Mouse (Mus musculus): ENCODE measurements around the gene Vwce. TPM values are rescaled to one million over a fixed set of nuclear protein-coding genes. Genes with fewer than 3 reads are reported as not detected.

Vwce gene
- polyA plus RNA-seq, 1 experiment from 2014 or later, result 3.0 TPM

- Histone ChIP-seq H3K4me3 (replicated peaks; ENCODE audit: low read depth, low read length) (peak within 1 kb of the TSS; percentile 79), H3K27ac (peak within 1 kb of the TSS; percentile 91), H3K4me2 (ENCODE audit: low read length) (peak within 1 kb of the TSS; percentile 72), H3K4me1 (replicated peaks; ENCODE audit: insufficient read depth, low read length) (peaks cover 12% of the 10 kb centered on the region), H3K9me3 (replicated peaks; ENCODE audit: low read length) (no peaks in the 10 kb centered on the region), H3K9ac (ENCODE audit: low read depth, low read length) (peak within 1 kb of the TSS; percentile 85), H3K27me3 (ENCODE audit: insufficient read depth, low read length) (no peaks in the 10 kb centered on the region), H3K36me3 (ENCODE audit: insufficient read depth, low read length) (peaks cover 24% of the 10 kb centered on the region)
- DNase-seq (ENCODE audit: low spot score), result peak; percentile 99
- peak; percentile 79 for TF ChIP-seq CTCF (IDR thresholded peaks at IDR 0.05; ENCODE audit: low read depth)
- ATAC-seq (replicated peaks; ENCODE audit: low FRiP score, low read depth), result peak; percentile 95
- under 1% methylated on average over 49 of the region's 49 CpGs for WGBS
These were observed 28.6 kb upstream of the Vwce start, which contains the start of the genes Ddb1 and Tkfc for GRCm38 (mm10) chr19:10605293-10605900. Gene Ddb1, plus strand, starts transcription at chr19:10605327. Gene Tkfc, minus strand, starts transcription at chr19:10605654.

DNA sequence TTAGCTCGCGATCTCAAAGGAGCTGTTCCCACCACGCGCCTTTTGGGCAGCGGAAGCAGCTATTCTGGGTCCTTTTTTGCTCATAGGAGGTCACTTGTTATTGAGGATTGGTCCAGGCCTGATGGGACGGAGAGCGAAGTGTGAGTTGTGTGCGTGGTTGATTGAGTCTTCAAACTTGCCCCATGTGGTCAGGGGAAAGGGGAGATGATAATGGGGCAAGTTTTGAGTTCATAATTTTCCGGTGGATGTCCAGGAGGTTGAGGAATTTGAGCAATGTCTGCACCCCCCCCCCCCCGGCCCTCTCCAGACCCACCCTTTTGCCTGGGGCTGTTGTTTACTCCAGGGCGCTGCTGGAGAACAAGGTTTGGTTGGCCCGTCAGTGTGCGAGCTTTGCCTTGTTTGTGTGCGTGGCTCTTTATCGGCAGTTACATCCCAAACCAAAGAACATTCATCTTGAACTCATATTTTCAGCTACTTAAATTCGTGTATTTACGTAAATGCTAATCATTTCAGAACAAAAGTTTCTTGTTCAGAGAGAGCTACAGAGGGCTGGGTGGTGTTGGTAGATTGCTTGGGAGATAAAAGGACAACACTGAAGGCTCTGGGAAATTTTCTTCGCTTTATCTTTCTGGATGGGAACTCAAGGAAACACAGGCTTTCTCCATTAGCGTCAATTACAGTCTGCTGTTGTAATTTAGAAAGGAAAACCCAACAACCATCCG is 28.0 kb upstream of the Vwce start:
- H3K27ac ChIP-seq, result peak overlapping the region; percentile 91
- DNase-seq (ENCODE audit: low spot score) (peak; percentile 58), ATAC-seq (replicated peaks; ENCODE audit: low FRiP score, low read depth) (peak; percentile 18; the same call in 1 of the 2 replicates)
- peak overlapping the region; percentile 72 for H3K4me2 ChIP-seq (ENCODE audit: low read length)
- peaks cover 12% of the 10 kb centered on the region for H3K4me1 ChIP-seq (replicated peaks; ENCODE audit: insufficient read depth, low read length)
- WGBS, result 6% methylated on average over 20 of the region's 20 CpGs
- no peak for TF ChIP-seq CTCF (IDR thresholded peaks at IDR 0.05; ENCODE audit: low read depth)
- H3K36me3 ChIP-seq (ENCODE audit: insufficient read depth, low read length), result peaks cover 31% of the 10 kb centered on the region
- no peaks in the 10 kb centered on the region for H3K27me3 ChIP-seq (ENCODE audit: insufficient read depth, low read length)
- peak overlapping the region; percentile 85 for H3K9ac ChIP-seq (ENCODE audit: low read depth, low read length)
- H3K9me3 ChIP-seq (replicated peaks; ENCODE audit: low read length), result no peaks in the 10 kb centered on the region
- H3K4me3 ChIP-seq (replicated peaks; ENCODE audit: low read depth, low read length), result peak overlapping the region; percentile 79

DNA sequence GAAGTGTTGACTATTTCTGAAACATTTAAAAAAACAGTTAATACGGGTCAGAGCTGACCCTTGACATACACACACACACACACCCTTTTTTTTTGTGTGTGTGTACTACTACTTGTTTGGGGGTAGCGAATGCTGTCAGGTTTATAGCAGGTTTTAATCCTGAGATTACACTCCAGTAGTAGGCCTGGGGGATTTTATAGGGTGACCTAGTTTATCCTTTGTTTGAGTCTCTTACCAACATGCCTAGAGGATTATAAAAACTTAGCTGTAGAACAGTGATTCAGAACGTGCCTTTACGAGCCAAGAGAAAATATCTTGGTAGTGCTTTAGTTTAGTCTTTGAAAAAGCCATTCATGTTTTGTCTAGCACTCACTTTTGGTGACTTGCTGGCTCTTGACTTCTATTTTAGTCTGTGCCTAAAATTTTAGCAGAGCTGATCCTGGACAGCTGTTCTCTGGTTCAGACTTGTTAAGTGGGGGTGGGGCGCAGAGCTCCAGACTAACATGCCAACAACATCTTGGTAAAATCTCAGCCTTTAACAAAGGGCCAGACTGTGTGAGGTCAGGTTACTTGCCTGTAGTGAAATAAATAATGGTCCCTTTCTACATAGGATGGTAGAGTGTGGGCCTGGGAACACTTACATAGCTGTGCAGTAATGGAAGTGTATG is 25.3 kb upstream of the Vwce start:
- Histone ChIP-seq H3K4me3 (replicated peaks; ENCODE audit: low read depth, low read length) (no peak overlapping the region), H3K4me1 (replicated peaks; ENCODE audit: insufficient read depth, low read length) (peaks cover 9% of the 10 kb centered on the region), H3K36me3 (ENCODE audit: insufficient read depth, low read length) (peaks cover 57% of the 10 kb centered on the region), H3K9ac (ENCODE audit: low read depth, low read length) (no peak overlapping the region), H3K9me3 (replicated peaks; ENCODE audit: low read length) (no peaks in the 10 kb centered on the region), H3K4me2 (ENCODE audit: low read length) (no peak overlapping the region), H3K27me3 (ENCODE audit: insufficient read depth, low read length) (no peaks in the 10 kb centered on the region), H3K27ac (no peak overlapping the region)
- TF ChIP-seq CTCF (IDR thresholded peaks at IDR 0.05; ENCODE audit: low read depth), result no peak
- 81% methylated on average over 5 of the region's 5 CpGs for WGBS
- DNase-seq (ENCODE audit: low spot score) (no peak), ATAC-seq (replicated peaks; ENCODE audit: low FRiP score, low read depth) (no peak)

DNA sequence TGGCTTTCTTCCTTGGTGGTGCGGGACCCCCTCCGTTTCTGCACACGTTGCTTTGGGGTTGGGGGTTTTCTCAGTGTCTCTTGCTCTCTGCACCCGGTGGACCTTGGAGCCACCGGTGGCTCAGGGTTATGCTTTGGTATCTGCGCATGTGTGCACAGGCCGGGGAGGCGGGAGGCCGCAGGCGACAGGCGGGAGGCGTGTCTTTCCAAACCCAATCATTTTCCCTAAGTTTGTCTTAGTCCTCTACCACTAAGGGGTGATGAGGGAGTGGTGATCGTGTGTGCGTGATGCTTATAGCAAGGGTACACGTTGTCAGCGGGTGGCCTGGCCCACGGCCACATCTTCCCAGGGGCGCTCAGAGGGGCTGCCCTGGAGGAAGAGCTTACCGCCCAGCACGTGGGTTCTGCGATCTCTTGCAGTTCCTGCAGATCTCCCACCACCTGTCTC is 882 bp downstream of the Vwce start:
- no peaks in the 10 kb centered on the region for H3K27me3 ChIP-seq (ENCODE audit: insufficient read depth, low read length)
- ATAC-seq (replicated peaks; ENCODE audit: low FRiP score, low read depth) (peak; percentile 79), DNase-seq (ENCODE audit: low spot score) (peak; percentile 72)
- peaks cover 6% of the 10 kb centered on the region; the same call in 1 of the 2 replicates for H3K4me1 ChIP-seq (replicated peaks; ENCODE audit: insufficient read depth, low read length)
- H3K4me3 ChIP-seq (replicated peaks; ENCODE audit: low read depth, low read length), result peak overlapping the region; percentile 36
- peak overlapping the region; percentile 93 for H3K4me2 ChIP-seq (ENCODE audit: low read length)
- WGBS, result 5% methylated on average over 21 of the region's 21 CpGs
- no peaks in the 10 kb centered on the region for H3K9me3 ChIP-seq (replicated peaks; ENCODE audit: low read length)
- peak overlapping the region; percentile 43 for H3K27ac ChIP-seq
- 0 out of 2 replicates have a peak, but pooled peaks cover 7% of the 10 kb centered on the region for H3K36me3 ChIP-seq (ENCODE audit: insufficient read depth, low read length)
- TF ChIP-seq CTCF (IDR thresholded peaks at IDR 0.05; ENCODE audit: low read depth), result no peak
- H3K9ac ChIP-seq (ENCODE audit: low read depth, low read length), result peak overlapping the region; percentile 59

- WGBS, result 45% methylated on average over 7 of the region's 7 CpGs
- H3K4me1 ChIP-seq (replicated peaks; ENCODE audit: insufficient read depth, low read length), result peaks cover 6% of the 10 kb centered on the region; the same call in 1 of the 2 replicates
- H3K36me3 ChIP-seq (ENCODE audit: insufficient read depth, low read length), result no peaks in the 10 kb centered on the region
- no peak for TF ChIP-seq CTCF (IDR thresholded peaks at IDR 0.05; ENCODE audit: low read depth)
- H3K27me3 ChIP-seq (ENCODE audit: insufficient read depth, low read length), result no peaks in the 10 kb centered on the region
- no peak overlapping the region for H3K27ac ChIP-seq
- no peak overlapping the region for H3K4me2 ChIP-seq (ENCODE audit: low read length)
- H3K9ac ChIP-seq (ENCODE audit: low read depth, low read length), result no peak overlapping the region
- no peak for DNase-seq (ENCODE audit: low spot score)
- no peak for ATAC-seq (replicated peaks; ENCODE audit: low FRiP score, low read depth)
- H3K4me3 ChIP-seq (replicated peaks; ENCODE audit: low read depth, low read length), result no peak overlapping the region
- H3K9me3 ChIP-seq (replicated peaks; ENCODE audit: low read length), result no peaks in the 10 kb centered on the region
These were observed 3.8 kb downstream of the Vwce start for GRCm38 (mm10) chr19:10637840-10638239.

- no peak for DNase-seq (ENCODE audit: low spot score)
- ATAC-seq (replicated peaks; ENCODE audit: low FRiP score, low read depth), result no peak
- no peaks in the 10 kb centered on the region for H3K36me3 ChIP-seq (ENCODE audit: insufficient read depth, low read length)
- H3K4me1 ChIP-seq (replicated peaks; ENCODE audit: insufficient read depth, low read length), result no peaks in the 10 kb centered on the region
- no peaks in the 10 kb centered on the region for H3K9me3 ChIP-seq (replicated peaks; ENCODE audit: low read length)
- H3K27me3 ChIP-seq (ENCODE audit: insufficient read depth, low read length), result no peaks in the 10 kb centered on the region
- H3K4me2 ChIP-seq (ENCODE audit: low read length), result peak overlapping the region; percentile 29
- no peak for TF ChIP-seq CTCF (IDR thresholded peaks at IDR 0.05; ENCODE audit: low read depth)
- WGBS, result 7% methylated on average over 5 of the region's 5 CpGs
- no peak overlapping the region for H3K4me3 ChIP-seq (replicated peaks; ENCODE audit: low read depth, low read length)
- no peak overlapping the region for H3K9ac ChIP-seq (ENCODE audit: low read depth, low read length)
- no peak overlapping the region for H3K27ac ChIP-seq
These were observed 6.1 kb downstream of the Vwce start for GRCm38 (mm10) chr19:10640080-10640479.
